Mouse (Mus musculus): ENCODE measurements around the gene Mcf2l.

Mcf2l gene

DNA sequence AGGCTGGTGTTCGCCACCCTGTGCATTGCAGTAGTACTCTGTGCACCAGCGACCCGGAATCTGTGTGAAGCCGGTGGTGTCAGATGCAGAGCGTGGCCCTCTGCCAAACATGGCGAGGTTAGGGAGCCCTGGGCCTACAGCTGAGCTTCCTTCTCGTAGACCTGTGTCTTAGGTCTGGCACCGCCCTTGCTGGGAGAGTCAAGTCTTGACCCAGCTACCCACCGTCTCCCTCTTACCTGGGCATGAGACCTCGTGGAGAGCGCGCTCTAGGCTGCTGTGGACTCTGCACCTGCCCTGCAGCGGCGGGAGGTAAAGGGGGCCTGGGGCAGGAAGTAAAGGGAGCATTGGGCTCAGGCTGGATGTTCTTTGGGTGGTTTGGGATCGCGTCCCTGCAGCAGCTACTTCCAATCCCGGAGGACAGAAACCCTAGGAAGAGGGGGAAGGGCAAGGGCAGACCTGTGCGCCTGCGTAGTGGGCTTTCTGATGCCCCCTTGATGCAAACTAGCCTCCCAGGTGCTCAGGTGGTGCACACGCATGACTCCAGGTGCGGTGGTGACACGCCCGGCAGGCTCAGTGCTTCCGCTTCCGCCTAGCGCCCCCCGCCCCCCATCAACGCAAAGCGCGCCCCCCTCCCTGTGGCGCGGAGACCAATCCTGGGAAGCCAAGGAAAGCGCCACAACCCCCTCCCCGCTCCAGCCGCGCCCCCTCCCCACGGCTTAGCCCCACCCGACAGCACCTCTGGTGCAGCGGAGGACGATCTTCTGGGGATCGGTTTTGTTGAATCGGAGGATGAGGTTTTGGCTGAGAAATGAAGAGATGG is 41.8 kb downstream of the Mcf2l start:
- no peak for DNase-seq

- DNase-seq = no peak
Observed at GRCm38 (mm10) chr8:12916156-12916900, 42.7 kb downstream of the Mcf2l start.

DNA sequence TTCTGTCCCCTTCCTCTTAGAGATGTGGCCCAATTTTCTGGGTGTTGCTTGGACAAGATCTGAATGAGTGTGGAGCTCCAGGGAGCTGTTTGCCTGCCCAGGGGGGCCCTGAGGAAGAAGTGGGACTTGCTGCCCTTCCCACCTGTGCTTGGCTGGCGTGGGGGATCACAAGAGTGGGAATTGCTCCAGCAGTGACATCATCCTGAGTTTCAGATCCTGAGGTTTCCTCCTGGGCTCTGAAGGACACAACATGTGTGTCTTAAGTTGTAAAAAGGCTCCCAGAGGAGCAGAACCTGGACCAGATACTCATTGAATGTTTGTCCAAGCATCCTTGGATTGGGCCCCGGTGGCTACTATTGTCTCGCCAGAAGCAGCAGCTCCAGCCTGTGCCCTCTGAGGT is 43.4 kb downstream of the Mcf2l start:
- no peak for DNase-seq

DNA sequence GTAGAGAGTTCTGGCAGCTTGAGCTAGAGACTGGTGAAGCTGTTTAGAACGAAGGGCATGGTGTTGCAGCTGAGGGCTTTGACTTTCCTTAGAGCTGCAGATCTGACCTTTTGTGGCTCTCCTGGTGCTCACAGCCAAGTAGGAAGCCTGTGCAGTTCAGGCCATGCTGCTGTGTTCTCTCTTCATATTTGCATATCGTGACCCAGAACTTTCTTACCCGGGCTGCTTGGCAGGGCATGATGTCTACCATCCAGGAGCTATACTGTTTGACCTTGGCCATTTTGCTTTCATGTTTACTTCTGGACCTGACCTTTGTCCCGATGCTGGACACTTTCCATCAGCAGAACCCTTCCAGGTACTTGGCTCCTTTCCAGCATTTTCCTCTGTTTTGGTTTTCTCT is 44.2 kb downstream of the Mcf2l start:
- no peak for DNase-seq

DNA sequence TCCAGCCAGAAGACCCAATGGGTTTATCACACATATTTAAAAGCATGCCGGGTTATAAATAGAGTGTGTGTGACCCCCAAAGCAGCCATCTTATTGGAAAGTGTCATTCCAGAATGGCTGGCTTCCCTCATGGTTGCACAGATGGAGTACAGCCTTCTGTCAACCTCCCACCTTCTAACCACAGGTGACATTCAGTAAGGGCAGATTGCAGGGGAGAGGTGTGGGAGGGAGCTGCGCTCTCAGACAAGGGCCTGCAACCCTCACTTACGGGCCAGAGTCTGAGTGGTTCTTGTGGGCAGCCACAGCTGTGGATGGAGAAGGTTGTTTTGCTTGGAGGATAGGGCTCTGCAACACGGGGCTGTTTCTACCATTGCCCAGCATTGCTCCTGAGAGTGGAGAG is 47.0 kb downstream of the Mcf2l start:
- no peak for DNase-seq

GRCm38 (mm10) chr8:12925051-12925450 is 51.4 kb downstream of the Mcf2l start:
- no peak for DNase-seq

DNA sequence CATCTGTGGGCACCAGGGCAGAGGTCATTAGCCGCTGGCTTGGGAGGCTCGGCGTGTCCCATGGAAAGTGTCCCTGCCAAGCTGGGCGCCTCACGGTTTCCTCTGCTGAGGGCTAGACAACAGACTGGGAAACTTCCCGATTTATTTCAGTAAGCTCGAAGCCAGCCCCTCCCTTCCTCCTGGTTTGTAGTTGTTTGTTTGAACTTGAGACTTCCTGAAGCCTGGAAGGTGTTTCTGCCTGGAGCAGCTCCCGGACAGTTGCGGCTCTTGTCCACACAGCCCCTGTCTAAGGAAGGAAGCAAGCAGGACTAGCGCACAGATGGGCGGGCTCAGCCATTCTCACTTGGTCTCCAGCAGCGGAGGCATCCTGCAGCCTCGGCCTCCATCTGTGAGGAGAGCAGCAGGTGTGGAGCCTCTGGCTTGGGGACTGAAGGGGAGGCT is 52.4 kb downstream of the Mcf2l start:
- peak; percentile 80 to 86 for DNase-seq

DNA sequence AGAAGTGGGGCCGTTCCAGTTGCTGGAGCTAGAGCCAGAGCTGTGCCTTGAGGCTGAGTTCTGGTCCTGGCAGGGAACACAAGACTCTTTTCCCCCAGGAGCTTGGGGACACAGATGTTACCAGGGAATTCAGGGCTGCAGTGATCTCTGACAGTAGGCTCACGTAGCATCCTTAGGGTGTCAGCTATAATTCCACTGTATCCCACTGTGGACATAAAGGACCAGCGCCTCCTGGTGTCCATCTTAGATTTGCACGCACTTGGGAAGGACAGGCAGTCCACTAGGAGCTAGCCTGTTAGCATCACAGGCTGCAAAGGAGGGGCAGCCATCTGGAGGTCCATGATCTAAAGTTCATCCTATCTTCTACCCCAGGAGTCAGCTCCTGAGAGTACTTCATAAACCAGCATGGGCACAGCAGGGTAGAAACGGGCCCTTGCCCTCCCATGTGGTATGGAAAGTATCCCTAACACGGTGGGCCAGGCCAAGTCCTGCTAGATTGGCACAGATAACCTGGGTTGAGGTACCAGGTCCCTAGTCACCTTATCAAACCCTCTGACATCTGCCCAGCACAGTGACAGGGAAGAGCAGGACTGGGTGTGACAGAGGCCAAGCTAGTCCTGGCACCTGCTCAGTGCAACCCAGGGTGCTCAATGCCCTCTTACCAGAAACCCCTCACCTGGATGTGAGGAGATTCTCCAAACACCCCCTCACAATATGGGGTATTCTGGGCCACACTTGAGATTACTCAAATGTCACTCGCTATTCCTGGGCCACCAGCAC is 53.8 kb downstream of the Mcf2l start:
- DNase-seq = peak; percentile 70 to 82

DNA sequence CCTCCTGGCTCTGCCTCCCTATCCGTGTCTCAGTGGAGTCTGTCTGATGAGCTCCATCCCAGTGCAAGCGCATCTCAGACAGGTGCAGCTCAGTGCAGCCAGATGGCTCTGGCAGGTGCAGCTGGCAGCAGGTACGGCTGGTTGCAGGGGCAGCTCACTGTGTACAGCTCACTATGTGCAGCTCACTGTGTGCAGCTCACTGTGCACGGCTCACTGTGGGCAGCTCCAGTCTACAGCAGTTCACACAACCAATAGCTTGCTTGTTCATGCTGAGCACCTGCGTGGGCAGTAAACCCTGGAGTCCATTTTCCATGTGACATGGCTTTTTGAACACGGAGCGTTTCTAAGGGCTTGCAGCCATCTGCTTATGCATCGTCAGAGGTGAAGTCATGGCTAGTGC is 54.4 kb downstream of the Mcf2l start:
- DNase-seq = no peak

DNA sequence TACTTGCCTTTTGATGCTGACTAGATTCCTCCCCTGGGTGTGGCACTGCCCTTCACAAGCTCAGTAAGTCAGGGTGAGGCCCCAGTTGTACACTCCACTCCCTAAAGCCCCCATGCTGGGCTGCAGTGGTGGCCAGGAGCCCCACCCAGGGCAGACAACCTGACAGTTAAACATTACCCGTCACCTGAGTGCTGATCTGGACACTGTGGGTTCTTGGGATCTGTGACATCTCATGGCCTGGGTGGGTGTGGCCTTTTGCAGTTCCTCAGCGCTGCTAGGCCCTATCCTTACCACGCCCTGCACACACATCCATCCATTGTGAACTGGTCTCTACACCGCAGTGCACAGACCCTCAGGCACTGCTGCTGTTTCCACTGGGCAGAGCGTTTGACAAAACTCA is 55.3 kb downstream of the Mcf2l start:
- peak in 1 of 2 experiments; percentile 31 for DNase-seq

GRCm38 (mm10) chr8:12930290-12930689 is 56.7 kb downstream of the Mcf2l start:
- DNase-seq = peak; percentile 57 to 74

DNA sequence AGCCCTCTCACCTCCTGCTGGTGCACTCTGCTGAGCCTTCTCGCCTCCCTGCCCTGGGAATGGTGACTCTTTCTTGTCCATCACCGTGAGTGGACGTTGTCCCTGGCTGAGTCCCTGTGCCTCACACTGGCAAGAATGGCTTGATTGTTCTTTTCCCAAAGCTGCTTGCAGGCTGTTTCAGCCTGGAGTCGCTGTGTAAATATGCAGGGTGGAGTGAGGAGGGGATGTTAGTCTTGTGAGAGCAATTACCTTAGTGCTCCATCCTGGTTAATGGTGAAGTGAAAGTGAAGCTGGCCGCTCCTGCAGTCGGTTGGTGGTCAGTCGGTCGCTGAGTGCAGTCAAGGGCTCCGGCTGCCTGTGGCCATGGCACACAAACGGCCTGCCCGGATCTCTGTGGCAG is 57.8 kb downstream of the Mcf2l start:
- peak in 1 of 2 experiments; percentile 39 for DNase-seq

DNA sequence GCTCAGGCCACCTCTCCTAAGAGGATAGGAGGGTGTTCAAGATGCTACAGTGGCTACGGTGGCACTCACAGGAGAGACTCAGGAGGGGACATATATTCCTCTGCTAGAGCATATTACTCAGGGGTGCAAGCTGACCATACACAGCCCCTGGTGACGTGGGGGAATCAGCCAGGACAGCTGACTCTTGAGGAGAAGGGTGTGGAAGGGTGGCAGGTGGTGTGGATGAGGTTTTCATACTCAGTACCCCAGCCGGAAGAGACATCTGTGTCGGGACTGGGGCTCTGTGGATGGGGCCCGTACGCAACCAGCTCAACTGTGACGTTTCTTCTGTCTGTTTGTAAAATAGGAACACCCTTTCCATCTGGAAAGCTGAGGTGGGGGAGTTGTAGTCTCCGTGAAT is 58.9 kb downstream of the Mcf2l start:
- DNase-seq = no peak

- no peak for DNase-seq
Observed at GRCm38 (mm10) chr8:12933765-12934164, 60.2 kb downstream of the Mcf2l start.

DNA sequence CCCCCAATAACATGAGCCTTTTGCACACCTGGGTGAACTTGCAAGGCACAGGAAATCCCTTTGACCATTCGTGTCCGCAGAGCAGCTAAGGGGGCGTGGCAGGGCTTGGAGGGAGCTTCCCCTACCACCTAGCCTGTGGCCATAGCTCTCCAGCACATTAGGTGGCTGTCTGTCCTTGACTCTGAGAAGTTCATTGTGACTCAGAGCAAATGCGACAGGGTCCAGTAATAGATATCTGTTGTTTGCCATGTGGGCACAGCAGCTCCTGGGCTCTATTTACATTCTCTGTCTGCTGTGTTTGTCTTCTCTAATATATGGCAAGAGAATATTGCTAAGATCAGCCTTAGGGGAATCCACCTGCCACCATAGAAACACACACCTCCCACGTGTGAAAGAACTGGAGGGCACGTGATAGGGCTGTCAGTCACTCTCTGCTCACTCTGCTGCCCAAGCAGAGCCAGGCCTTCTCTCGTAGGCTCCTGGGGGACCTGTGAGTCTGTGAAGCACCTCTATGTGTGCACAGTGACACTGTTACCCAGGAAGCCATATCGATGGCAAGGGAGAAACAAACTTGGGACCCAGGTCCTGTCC is 60.9 kb downstream of the Mcf2l start:
- DNase-seq = peak in 1 of 2 experiments; percentile 36

GRCm38 (mm10) chr8:12940549-12940948 is 66.9 kb downstream of the Mcf2l start:
- DNase-seq = peak; percentile 17 to 37

- no peak for DNase-seq
Observed at GRCm38 (mm10) chr8:12941161-12941926, 67.7 kb downstream of the Mcf2l start.

GRCm38 (mm10) chr8:12947604-12948573 is 74.3 kb downstream of the Mcf2l start:
- DNase-seq = no peak

- DNase-seq = no peak
Observed at GRCm38 (mm10) chr8:12948574-12948961, 75.0 kb downstream of the Mcf2l start.

- no peak for DNase-seq
Observed at GRCm38 (mm10) chr8:12951051-12951630, 77.5 kb downstream of the Mcf2l start.
